Mouse (Mus musculus) spleen, postnatal 36 days (tissue): ENCODE data around the gene Prl3d1.
"Not testable (repeated sequence)": the region's sequence is repeated elsewhere in the genome, so short reads cannot be mapped to it uniquely, and the experiment has no call there.

Experiments
- DNase-seq, 2 experiments: peaks; one replicate each; pipeline ENCODE4 v3.0.0; 2022; ENCODE audit warnings: low spot score in 2 of 2, mixed read lengths in 1 of 2

Prl3d1 gene

GRCm38 (mm10) chr13:27093890-27094289 lies at the start of gene Prl3d1:
Gene Prl3d1, plus strand, starts transcription at chr13:27094190.
- DNase-seq: not testable (repeated sequence)

DNA sequence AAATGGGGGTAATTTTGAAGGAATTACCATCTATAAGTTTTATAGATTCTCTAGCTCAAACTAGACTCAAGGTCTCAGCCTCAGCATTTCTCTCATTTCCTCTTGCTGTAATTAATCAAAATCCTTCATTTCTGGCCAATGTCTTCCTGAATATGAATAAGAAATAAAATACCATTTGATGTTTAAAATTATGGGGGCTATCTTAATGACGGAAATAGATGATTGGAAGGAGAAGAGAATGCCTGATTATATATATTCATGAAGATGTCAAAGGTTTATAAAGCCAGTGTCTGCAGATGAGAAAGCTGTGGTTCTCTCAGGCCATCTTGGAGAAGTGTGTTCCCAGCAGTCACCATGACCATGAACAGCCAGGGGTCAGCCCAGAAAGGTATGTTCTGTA lies 36.7 kb upstream of the Prl3d1 start, which contains the start of gene Prl:
Gene Prl (plus strand): TSS at position 301 of the 400 bp plus-strand sequence.
- DNase-seq: no peak

- DNase-seq: no peak
These were observed 34.8 kb upstream of the Prl3d1 start for GRCm38 (mm10) chr13:27059177-27059576.

GRCm38 (mm10) chr13:27121398-27121797 lies 27.4 kb downstream of the Prl3d1 start, which contains the start of gene Prl3d2:
Gene Prl3d2, plus strand, starts transcription at chr13:27121698.
- not testable (repeated sequence) for DNase-seq

- no peak for DNase-seq
These were observed 54.3 kb downstream of the Prl3d1 start for GRCm38 (mm10) chr13:27148264-27148663.
